Mouse (Mus musculus) ES-E14 (cell line): ENCODE measurements around the gene Ctnna3.

Source experiments
- CHD2 ChIP-seq: IDR thresholded peaks from 2 replicates; pipeline ENCODE4 v1.6.1; 2014; ENCODE audit warnings: mild to moderate bottlenecking, low read depth, low read length, inconsistent platforms
- HCFC1 ChIP-seq: IDR thresholded peaks from 2 replicates; pipeline ENCODE4 v1.6.1; 2012; ENCODE audit warnings: low read length, inconsistent platforms, borderline replicate concordance; ENCODE audit not compliant: insufficient read depth
- MAFK ChIP-seq: IDR thresholded peaks from 2 replicates; pipeline ENCODE4 v1.6.1; 2014; ENCODE audit warnings: mild to moderate bottlenecking, low read depth, low read length, inconsistent platforms; ENCODE audit not compliant: insufficient read depth
- ZC3H11A ChIP-seq: IDR thresholded peaks from 2 replicates; pipeline ENCODE4 v1.6.1; 2012; ENCODE audit warnings: low read depth, mild to moderate bottlenecking, inconsistent platforms, low read length, borderline replicate concordance
- ZNF384 ChIP-seq: IDR thresholded peaks from 2 replicates; pipeline ENCODE4 v1.6.1; 2012; ENCODE audit warnings: low read depth, low read length, inconsistent platforms

DNA sequence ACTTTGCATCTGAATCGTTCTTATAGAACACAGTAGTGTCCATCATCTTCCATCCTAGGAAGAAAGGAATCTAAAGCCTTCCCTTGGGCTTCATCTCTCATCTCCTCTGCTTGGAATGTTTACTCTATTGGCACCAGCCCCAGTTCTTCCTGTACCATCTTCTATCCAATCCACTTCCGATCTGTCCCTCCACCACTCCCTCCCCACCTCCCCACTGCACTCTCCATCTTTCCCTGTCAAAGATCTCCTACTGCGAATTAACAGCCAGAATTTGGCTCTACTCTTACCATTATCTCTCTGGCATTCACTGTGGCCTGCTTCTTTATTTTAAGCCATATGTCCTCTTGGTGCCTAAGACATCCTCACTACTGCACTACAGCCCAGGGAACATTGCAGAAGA lies 688.9 kb downstream of the Ctnna3 start:
- TF ChIP-seq CHD2, result no peak
- TF ChIP-seq HCFC1, result no peak
- no peak for TF ChIP-seq ZC3H11A
- TF ChIP-seq MAFK, result no peak
- no peak for TF ChIP-seq ZNF384
